Mouse (Mus musculus) midbrain, embryonic 12.5 days (tissue): ENCODE measurements around the gene Cisd3. TPM values are rescaled to one million over a fixed set of nuclear protein-coding genes. Genes with fewer than 3 reads are reported as not detected.
"Not testable (repeated sequence)": the region's sequence is repeated elsewhere in the genome, so short reads cannot be mapped to it uniquely, and the experiment has no call there.

Experiments used
- ATAC-seq: fragments of 200-750 bp; cut with Nextera tagmentation; 2 replicates; pipeline ENCODE4 v1.8.0; 2017; ENCODE audit warnings: low read depth, moderate TSS enrichment, moderate library complexity; ENCODE audit not compliant: low FRiP score
- H3K27ac ChIP-seq: fragments of 300-500 bp; sonication (generic); replicated peaks from 2 replicates; pipeline ENCODE4 v1.5.1; 2016; ENCODE audit warnings: mild to moderate bottlenecking
- H3K27me3 ChIP-seq: fragments of 300-500 bp; sonication (generic); 2 replicates; pipeline ENCODE4 v1.6.1; 2016; ENCODE audit warnings: mild to moderate bottlenecking
- H3K36me3 ChIP-seq: fragments of 300-500 bp; sonication (generic); 2 replicates; pipeline ENCODE4 v1.6.1; 2016
- H3K4me1 ChIP-seq: fragments of 300-500 bp; sonication (generic); 2 replicates; pipeline ENCODE4 v1.6.1; 2016
- H3K4me2 ChIP-seq: fragments of 300-500 bp; sonication (generic); replicated peaks from 2 replicates; pipeline ENCODE4 v1.6.1; 2016; ENCODE audit warnings: mild to moderate bottlenecking, moderate library complexity
- H3K4me3 ChIP-seq: fragments of 300-500 bp; sonication (generic); 2 replicates; pipeline ENCODE4 v1.5.1; 2016; ENCODE audit warnings: mild to moderate bottlenecking
- H3K9ac ChIP-seq: fragments of 300-500 bp; sonication (generic); replicated peaks from 2 replicates; pipeline ENCODE4 v1.6.1; 2016; ENCODE audit warnings: mild to moderate bottlenecking, moderate library complexity
- H3K9me3 ChIP-seq: fragments of 300-500 bp; sonication (generic); 2 replicates; pipeline ENCODE4 v1.6.1; 2016; ENCODE audit warnings: mild to moderate bottlenecking
- WGBS: fragments of 180-500 bp; shearing (Covaris S2); methylation state at CpG from one replicate; pipeline ENCODE4 v1.1.7; 2016; 5-methylcytosine and 5-hydroxymethylcytosine counted together
- polyA plus RNA-seq: library from polyadenylated mRNA; unstranded; fragments of >200 nt; fragmentation: Nextera tagmentation; extraction: Ambion mirVana; gene quantifications from 2 replicates; pipeline ENCODE4 v1.2.1, GENCODE M21; 2016

Gene Cisd3
- polyA plus RNA-seq, 1 experiment from 2014 or later = 12.4 TPM

- Histone ChIP-seq H3K9ac (no peak overlapping the region), H3K4me2 (peak overlapping the region; percentile 86), H3K4me1 (peaks cover 40% of the 10 kb centered on the region), H3K36me3 (peaks cover 11% of the 10 kb centered on the region), H3K4me3 (peak overlapping the region; percentile 88), H3K27me3 (peaks cover 9% of the 10 kb centered on the region; the same call in 1 of the 2 replicates), H3K27ac (peak overlapping the region; percentile 99; the same call in 1 of the 2 replicates), H3K9me3 (no peaks in the 10 kb centered on the region)
- ATAC-seq = no peak
- 47% methylated on average over 15 of the region's 15 CpGs for WGBS
These were observed 16.2 kb downstream of the Cisd3 start for GRCm38 (mm10) chr11:97701581-97702392.

DNA sequence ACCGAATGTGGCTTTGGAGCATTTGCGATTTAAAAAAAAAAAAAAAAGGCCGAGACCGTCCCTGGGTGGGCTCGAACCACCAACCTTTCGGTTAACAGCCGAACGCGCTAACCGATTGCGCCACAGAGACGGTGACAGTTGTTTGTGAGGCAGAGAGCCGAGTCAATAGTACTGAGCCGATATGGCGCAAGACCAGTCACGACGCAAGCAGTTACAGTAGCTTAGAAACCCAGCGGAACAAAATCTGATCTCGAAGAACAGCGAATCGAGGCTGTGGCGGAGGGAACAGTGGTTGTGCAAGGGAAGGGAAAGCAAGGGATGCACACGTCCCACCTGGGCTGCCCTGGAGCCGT, 16.7 kb downstream of the Cisd3 start:
- Histone ChIP-seq H3K4me1 (peaks cover 35% of the 10 kb centered on the region), H3K27me3 (peaks cover 9% of the 10 kb centered on the region; the same call in 1 of the 2 replicates), H3K4me2 (peak overlapping the region; percentile 86), H3K36me3 (peaks cover 17% of the 10 kb centered on the region), H3K4me3 (peak overlapping the region; percentile 88), H3K9me3 (no peaks in the 10 kb centered on the region), H3K27ac (peak overlapping the region; percentile 77), H3K9ac (peak overlapping the region; percentile 62)
- no peak for ATAC-seq
- WGBS = under 1% methylated on average over 24 of the region's 24 CpGs

DNA sequence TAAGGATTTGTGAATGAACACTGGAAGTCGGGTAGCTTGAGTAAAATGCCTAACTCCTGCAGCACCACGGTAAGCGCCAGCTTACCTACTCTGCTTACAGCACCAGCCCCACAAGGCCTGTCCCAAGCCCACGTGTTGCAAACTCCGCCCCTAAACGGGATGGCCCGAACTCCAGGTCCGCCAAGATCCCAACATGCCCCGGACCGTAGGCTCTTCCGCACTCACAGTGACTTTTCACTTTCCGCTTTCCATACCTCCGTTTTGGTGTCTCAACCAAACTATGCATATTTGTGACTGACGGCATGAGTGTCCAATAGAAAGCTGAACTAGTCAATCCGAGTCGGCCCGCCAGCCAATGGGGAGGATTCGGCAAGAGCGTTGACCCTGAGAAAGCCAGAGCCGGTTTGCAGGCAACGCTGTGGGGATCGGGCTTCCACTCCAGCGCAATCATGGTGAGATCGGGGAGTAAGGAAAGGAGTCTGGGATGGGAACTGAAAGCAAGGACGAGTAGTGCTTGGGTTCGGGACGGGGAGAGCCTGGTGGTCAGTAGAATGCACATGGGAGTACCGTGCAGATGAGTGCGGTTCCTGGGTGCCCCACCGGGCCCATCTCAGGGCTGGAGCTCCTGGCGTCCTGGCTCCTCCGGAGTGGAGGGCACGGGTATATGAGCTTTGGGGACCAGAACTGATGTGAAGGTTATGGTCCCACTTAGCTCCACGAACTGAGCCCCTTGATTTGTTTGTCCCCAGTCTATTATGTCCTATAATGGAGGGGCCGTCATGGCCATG, 17.6 kb downstream of the Cisd3 start, which contains the start of gene Psmb3:
Psmb3 (plus strand) TSS at position 361 of the 788 bp plus-strand sequence.
- H3K9ac ChIP-seq = peak within 1 kb of the TSS; percentile 87
- peaks cover 26% of the 10 kb centered on the region for H3K4me1 ChIP-seq
- peaks cover 9% of the 10 kb centered on the region; the same call in 1 of the 2 replicates for H3K27me3 ChIP-seq
- peak; percentile 83 for ATAC-seq
- H3K9me3 ChIP-seq = no peaks in the 10 kb centered on the region
- H3K4me2 ChIP-seq = peak within 1 kb of the TSS; percentile 90
- WGBS = under 1% methylated on average over 35 of the region's 35 CpGs
- peak within 1 kb of the TSS; percentile 77 for H3K27ac ChIP-seq
- H3K36me3 ChIP-seq = peaks cover 24% of the 10 kb centered on the region
- peak within 1 kb of the TSS; percentile 88 for H3K4me3 ChIP-seq

DNA sequence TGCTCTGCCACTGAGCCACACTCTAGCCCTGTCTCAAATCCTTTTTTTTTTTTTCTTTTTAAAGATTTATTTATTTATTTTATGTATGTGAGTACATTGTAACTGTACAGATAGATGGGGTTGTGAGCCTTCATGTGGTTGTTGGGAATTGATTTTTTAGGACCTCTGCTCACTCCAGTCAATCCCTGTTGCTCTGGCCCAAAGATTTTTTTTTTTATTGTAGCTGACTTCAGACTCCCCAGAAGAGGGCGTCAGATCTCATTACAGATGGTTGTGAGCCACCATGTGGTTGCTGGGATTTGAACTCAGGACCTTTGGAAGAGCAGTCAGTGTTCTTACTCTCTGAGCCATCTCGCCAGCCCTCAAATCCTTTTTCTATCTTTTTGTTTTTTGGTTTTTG, 24.4 kb downstream of the Cisd3 start:
- 80% methylated on average over 2 of the region's 2 CpGs for WGBS

GRCm38 (mm10) chr11:97711200-97711900, 25.7 kb downstream of the Cisd3 start:
- Histone ChIP-seq H3K4me2 (no peak overlapping the region), H3K9me3 (no peaks in the 10 kb centered on the region), H3K4me3 (no peak overlapping the region), H3K9ac (no peak overlapping the region), H3K27me3 (no peaks in the 10 kb centered on the region), H3K27ac (no peak overlapping the region), H3K36me3 (peaks cover 73% of the 10 kb centered on the region), H3K4me1 (no peaks in the 10 kb centered on the region)
- no peak for ATAC-seq
- 89% methylated on average over 13 of the region's 13 CpGs for WGBS

More for the DNA sequence above, 24.4 kb downstream of the Cisd3 start:
- not testable (repeated sequence) for H3K27ac ChIP-seq, ATAC-seq, H3K4me1 ChIP-seq, H3K9me3 ChIP-seq, H3K4me2 ChIP-seq, H3K9ac ChIP-seq, H3K4me3 ChIP-seq, H3K27me3 ChIP-seq
- peaks cover 79% of the 10 kb centered on the region for H3K36me3 ChIP-seq

GRCm38 (mm10) chr11:97712286-97712685, 26.7 kb downstream of the Cisd3 start:
- H3K4me1 ChIP-seq = no peaks in the 10 kb centered on the region

GRCm38 (mm10) chr11:97713896-97714295, 28.3 kb downstream of the Cisd3 start:
- H3K9ac ChIP-seq = no peak overlapping the region
- H3K27me3 ChIP-seq = no peaks in the 10 kb centered on the region
- H3K27ac ChIP-seq = no peak overlapping the region
- H3K4me2 ChIP-seq = no peak overlapping the region
- peaks cover 70% of the 10 kb centered on the region for H3K36me3 ChIP-seq
- 91% methylated on average over 8 of the region's 8 CpGs for WGBS
- H3K4me1 ChIP-seq = no peaks in the 10 kb centered on the region
- ATAC-seq = no peak
- no peaks in the 10 kb centered on the region for H3K9me3 ChIP-seq
- H3K4me3 ChIP-seq = no peak overlapping the region

More at GRCm38 (mm10) chr11:97712286-97712685, 26.7 kb downstream of the Cisd3 start:
- Histone ChIP-seq H3K9me3 (no peaks in the 10 kb centered on the region), H3K4me2 (no peak overlapping the region), H3K4me3 (no peak overlapping the region), H3K27me3 (no peaks in the 10 kb centered on the region), H3K9ac (no peak overlapping the region), H3K27ac (no peak overlapping the region), H3K36me3 (peaks cover 68% of the 10 kb centered on the region)
- no peak for ATAC-seq
- WGBS = 96% methylated on average over 15 of the region's 15 CpGs

- WGBS = 95% methylated on average over 3 of the region's 3 CpGs
- Histone ChIP-seq H3K27ac (no peak overlapping the region), H3K36me3 (peaks cover 70% of the 10 kb centered on the region), H3K9ac (no peak overlapping the region), H3K27me3 (no peaks in the 10 kb centered on the region), H3K4me3 (no peak overlapping the region), H3K9me3 (no peaks in the 10 kb centered on the region), H3K4me2 (no peak overlapping the region), H3K4me1 (no peaks in the 10 kb centered on the region)
- ATAC-seq = no peak
These were observed 28.7 kb downstream of the Cisd3 start for GRCm38 (mm10) chr11:97714356-97714755.

GRCm38 (mm10) chr11:97714784-97715760, 29.4 kb downstream of the Cisd3 start:
- Histone ChIP-seq H3K27ac (no peak overlapping the region), H3K9ac (no peak overlapping the region), H3K27me3 (no peaks in the 10 kb centered on the region), H3K9me3 (no peaks in the 10 kb centered on the region), H3K4me2 (no peak overlapping the region), H3K4me3 (no peak overlapping the region), H3K4me1 (no peaks in the 10 kb centered on the region), H3K36me3 (peaks cover 77% of the 10 kb centered on the region)
- ATAC-seq = no peak
- 93% methylated on average over 14 of the region's 14 CpGs for WGBS

DNA sequence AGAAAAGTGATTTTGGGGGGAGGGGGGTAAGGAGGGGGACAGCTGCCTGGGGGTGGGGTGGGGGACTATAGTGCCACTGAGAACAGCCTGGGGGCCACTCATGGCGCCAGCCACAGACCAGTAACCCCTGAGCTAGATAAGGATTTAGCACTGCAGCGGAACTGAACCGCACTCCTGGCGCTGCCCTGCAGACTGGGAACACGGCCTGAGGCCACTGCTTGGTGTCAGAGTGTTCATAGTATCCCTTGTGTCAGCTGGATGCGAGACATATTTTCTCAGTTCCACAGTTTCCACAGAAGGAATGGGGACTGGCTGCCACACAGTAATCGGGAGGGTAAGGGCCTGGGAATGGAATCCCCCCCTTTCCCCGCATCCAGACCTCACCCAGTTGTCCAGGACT, 30.4 kb downstream of the Cisd3 start:
- no peak overlapping the region for H3K27ac ChIP-seq
- H3K4me3 ChIP-seq = no peak overlapping the region
- peaks cover 83% of the 10 kb centered on the region for H3K36me3 ChIP-seq
- 92% methylated on average over 8 of the region's 8 CpGs for WGBS
- no peaks in the 10 kb centered on the region for H3K9me3 ChIP-seq
- no peak overlapping the region for H3K4me2 ChIP-seq
- no peaks in the 10 kb centered on the region for H3K27me3 ChIP-seq
- no peak overlapping the region for H3K9ac ChIP-seq
- ATAC-seq = no peak
- H3K4me1 ChIP-seq = no peaks in the 10 kb centered on the region
